Mouse (Mus musculus): Measurements from ENCODE around the gene Ap2a1.

Ap2a1 gene

GRCm38 (mm10) chr7:44953561-44953960 lies 24.3 kb upstream of the Ap2a1 start:
- DNase-seq (ENCODE audit: low spot score in 2 of 2): no peak

- peak; percentile 89 to 94 for DNase-seq (ENCODE audit: low spot score in 2 of 2)
These were observed 23.5 kb upstream of the Ap2a1 start for GRCm38 (mm10) chr7:44952611-44953306.

GRCm38 (mm10) chr7:44951960-44952359 lies 22.7 kb upstream of the Ap2a1 start:
- peak; percentile 71 to 75 for DNase-seq (ENCODE audit: low spot score in 2 of 2)

GRCm38 (mm10) chr7:44949922-44950321 lies 20.6 kb upstream of the Ap2a1 start:
- DNase-seq (ENCODE audit: low spot score in 2 of 2): no peak

- no peak for DNase-seq (ENCODE audit: low spot score in 2 of 2)
These were observed 13.6 kb upstream of the Ap2a1 start, which contains the start of gene Tsks for GRCm38 (mm10) chr7:44942904-44943303. Gene Tsks (plus strand): TSS chr7:44943204.

GRCm38 (mm10) chr7:44938680-44939079 lies 9.4 kb upstream of the Ap2a1 start:
- DNase-seq (ENCODE audit: low spot score in 2 of 2): no peak

- DNase-seq (ENCODE audit: low spot score in 2 of 2): no peak
These were observed 726 bp downstream of the Ap2a1 start for GRCm38 (mm10) chr7:44928570-44928969.

- DNase-seq (ENCODE audit: low spot score in 2 of 2): no peak
These were observed 3.8 kb downstream of the Ap2a1 start for GRCm38 (mm10) chr7:44925468-44925867.

GRCm38 (mm10) chr7:44922530-44922929 lies 6.8 kb downstream of the Ap2a1 start:
- no peak for DNase-seq (ENCODE audit: low spot score in 2 of 2)

GRCm38 (mm10) chr7:44919127-44919526 lies 10.2 kb downstream of the Ap2a1 start:
- no peak for DNase-seq (ENCODE audit: low spot score in 2 of 2)

- no peak for DNase-seq (ENCODE audit: low spot score in 2 of 2)
These were observed 11.1 kb downstream of the Ap2a1 start for GRCm38 (mm10) chr7:44918219-44918618.

- DNase-seq (ENCODE audit: low spot score in 2 of 2): no peak
These were observed 12.4 kb downstream of the Ap2a1 start for GRCm38 (mm10) chr7:44916881-44917280.

- no peak for DNase-seq (ENCODE audit: low spot score in 2 of 2)
These were observed 13.1 kb downstream of the Ap2a1 start for GRCm38 (mm10) chr7:44916191-44916590.

- DNase-seq (ENCODE audit: low spot score in 2 of 2): no peak
These were observed 14.0 kb downstream of the Ap2a1 start for GRCm38 (mm10) chr7:44915314-44915713.

- no peak for DNase-seq (ENCODE audit: low spot score in 2 of 2)
These were observed 14.9 kb downstream of the Ap2a1 start for GRCm38 (mm10) chr7:44914396-44914795.

- no peak for DNase-seq (ENCODE audit: low spot score in 2 of 2)
These were observed 20.4 kb downstream of the Ap2a1 start for GRCm38 (mm10) chr7:44908706-44909476.

GRCm38 (mm10) chr7:44905430-44905829 lies 23.9 kb downstream of the Ap2a1 start:
- DNase-seq (ENCODE audit: low spot score in 2 of 2): no peak

GRCm38 (mm10) chr7:44901230-44901722 lies 28.0 kb downstream of the Ap2a1 start:
- no peak for DNase-seq (ENCODE audit: low spot score in 2 of 2)

- DNase-seq (ENCODE audit: low spot score in 2 of 2): no peak
These were observed 28.7 kb downstream of the Ap2a1 start for GRCm38 (mm10) chr7:44900632-44901031.

- no peak for DNase-seq (ENCODE audit: low spot score in 2 of 2)
These were observed 30.7 kb downstream of the Ap2a1 start for GRCm38 (mm10) chr7:44898607-44899006.

GRCm38 (mm10) chr7:44896499-44896898 lies 32.8 kb downstream of the Ap2a1 start:
- DNase-seq (ENCODE audit: low spot score in 2 of 2): no peak

- DNase-seq (ENCODE audit: low spot score in 2 of 2): peak; percentile 87 to 88
These were observed 33.5 kb downstream of the Ap2a1 start, which contains the start of gene Fuz for GRCm38 (mm10) chr7:44895593-44896434. Gene Fuz (plus strand): TSS chr7:44896079.
